Mouse (Mus musculus): ENCODE data around the gene Lsamp. TPM values are rescaled to one million over a fixed set of nuclear protein-coding genes. Genes with fewer than 3 reads are reported as not detected.

Gene Lsamp
- polyA plus RNA-seq, 1 experiment from 2014 or later = 0.04 TPM

DNA sequence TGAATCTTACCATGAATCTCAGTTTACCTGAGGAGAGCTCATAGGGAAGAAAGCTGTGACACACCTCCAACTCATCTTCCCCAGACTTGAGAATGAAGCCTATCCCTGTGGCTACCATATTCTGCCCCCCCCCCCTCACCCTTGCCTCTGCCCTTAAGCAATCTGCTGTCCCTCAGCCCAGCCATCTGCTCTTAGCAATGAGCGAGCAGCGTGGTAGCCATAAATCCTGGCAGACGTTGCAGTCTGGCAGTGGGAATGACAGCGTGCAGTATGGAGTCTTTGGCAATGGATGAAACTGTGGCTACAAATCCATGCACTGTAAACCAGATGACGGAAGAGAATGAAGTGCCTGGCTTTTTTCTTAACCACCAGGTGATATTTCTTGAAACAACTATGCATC lies 244.5 kb downstream of the Lsamp start:
- no peak for ATAC-seq
- no peaks in the 10 kb centered on the region for H3K27me3 ChIP-seq (ENCODE audit: insufficient read depth, low read length)
- no peaks in the 10 kb centered on the region for H3K9me3 ChIP-seq (ENCODE audit: low read length)
- no peak overlapping the region for H3K9ac ChIP-seq (replicated peaks)
- WGBS (ENCODE audit: insufficient replicate concordance) = 69% methylated on average over 5 of the region's 5 CpGs
- no peak overlapping the region for H3K4me3 ChIP-seq (ENCODE audit: low read depth, low read length)
- H3K36me3 ChIP-seq (replicated peaks; ENCODE audit: insufficient read depth, low read length) = no peaks in the 10 kb centered on the region
- H3K27ac ChIP-seq (ENCODE audit: low read depth) = no peak overlapping the region
- no peaks in the 10 kb centered on the region for H3K4me1 ChIP-seq (ENCODE audit: insufficient read depth)
- TF ChIP-seq CTCF (IDR thresholded peaks at IDR 0.05; ENCODE audit: low read depth) (no peak), EP300 (IDR thresholded peaks at IDR 0.05; ENCODE audit: low read depth) (no peak)
- no peak for DNase-seq
- H3K4me2 ChIP-seq (ENCODE audit: low read depth, low read length) = no peak overlapping the region

DNA sequence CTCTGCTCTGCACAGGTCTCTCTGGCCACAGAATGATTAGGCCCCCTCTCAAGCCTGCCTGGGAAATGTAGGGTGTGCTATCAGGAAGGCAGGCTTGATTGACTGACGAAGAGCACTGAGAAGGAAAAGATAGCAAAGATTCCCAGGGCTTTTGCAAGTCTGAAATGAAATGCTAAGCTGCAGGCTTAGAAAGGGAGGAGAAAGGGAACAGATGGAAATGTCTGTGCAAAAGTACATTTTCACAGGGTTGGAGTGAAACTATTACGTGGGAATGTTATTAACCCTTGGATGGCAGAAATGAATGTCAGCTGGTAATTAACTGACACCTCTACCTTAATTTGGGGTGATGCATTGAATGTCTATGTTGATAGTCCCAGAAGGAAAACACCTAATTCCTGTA lies 248.9 kb downstream of the Lsamp start:
- TF ChIP-seq CTCF (IDR thresholded peaks at IDR 0.05; ENCODE audit: low read depth) (no peak), EP300 (IDR thresholded peaks at IDR 0.05; ENCODE audit: low read depth) (no peak)
- H3K4me2 ChIP-seq (ENCODE audit: low read depth, low read length) = no peak overlapping the region
- ATAC-seq (no peak), DNase-seq (no peak)
- H3K9ac ChIP-seq (replicated peaks) = no peak overlapping the region
- H3K4me1 ChIP-seq (ENCODE audit: insufficient read depth) = no peaks in the 10 kb centered on the region
- H3K4me3 ChIP-seq (ENCODE audit: low read depth, low read length) = no peak overlapping the region
- no peak overlapping the region for H3K27ac ChIP-seq (ENCODE audit: low read depth)
- H3K9me3 ChIP-seq (ENCODE audit: low read length) = no peaks in the 10 kb centered on the region
- WGBS (ENCODE audit: insufficient replicate concordance) = 63% methylated on average over 2 of the region's 2 CpGs
- H3K27me3 ChIP-seq (ENCODE audit: insufficient read depth, low read length) = no peaks in the 10 kb centered on the region
- no peaks in the 10 kb centered on the region for H3K36me3 ChIP-seq (replicated peaks; ENCODE audit: insufficient read depth, low read length)

DNA sequence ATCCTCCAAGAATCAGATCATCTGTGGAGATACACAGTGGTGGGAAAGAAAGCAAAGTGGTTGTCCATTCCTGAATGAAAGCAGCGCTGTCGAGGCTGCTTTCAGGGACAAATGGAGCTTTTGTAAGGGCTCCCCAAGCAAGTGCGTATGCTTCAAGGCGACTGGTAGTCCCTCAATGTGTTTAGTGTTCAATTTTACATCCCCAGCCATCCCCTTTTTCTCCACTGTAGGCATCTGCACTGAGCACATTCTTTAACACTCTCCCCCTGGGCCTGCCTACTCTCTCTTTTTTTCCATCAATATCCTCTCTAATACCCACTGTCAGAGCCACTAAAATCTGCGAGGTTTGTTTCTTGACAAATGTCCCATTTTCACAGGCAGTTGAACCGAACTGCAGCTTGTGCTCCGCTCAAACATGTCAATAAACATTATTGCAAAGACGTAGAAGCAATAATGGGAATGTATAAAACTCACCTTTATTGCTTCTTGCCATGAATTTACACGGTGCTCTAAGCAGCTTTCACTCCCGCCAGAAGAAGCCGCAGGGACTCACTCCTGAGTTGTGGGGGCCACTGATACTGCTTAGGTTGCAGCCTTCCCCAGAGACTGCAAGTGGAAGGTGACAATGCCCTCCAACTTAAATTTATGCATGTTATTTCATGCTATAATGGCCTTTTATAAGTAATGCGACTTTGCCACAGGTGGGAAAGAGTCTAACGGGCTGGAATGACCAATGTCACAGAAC lies 250.2 kb downstream of the Lsamp start:
- TF ChIP-seq EP300 (IDR thresholded peaks at IDR 0.05; ENCODE audit: low read depth) (no peak), CTCF (IDR thresholded peaks at IDR 0.05; ENCODE audit: low read depth) (no peak)
- no peak overlapping the region for H3K4me2 ChIP-seq (ENCODE audit: low read depth, low read length)
- ATAC-seq = no peak
- H3K36me3 ChIP-seq (replicated peaks; ENCODE audit: insufficient read depth, low read length) = no peaks in the 10 kb centered on the region
- no peaks in the 10 kb centered on the region for H3K9me3 ChIP-seq (ENCODE audit: low read length)
- H3K4me3 ChIP-seq (ENCODE audit: low read depth, low read length) = no peak overlapping the region
- H3K27me3 ChIP-seq (ENCODE audit: insufficient read depth, low read length) = no peaks in the 10 kb centered on the region
- H3K4me1 ChIP-seq (ENCODE audit: insufficient read depth) = no peaks in the 10 kb centered on the region
- H3K27ac ChIP-seq (ENCODE audit: low read depth) = no peak overlapping the region
- WGBS (ENCODE audit: insufficient replicate concordance) = 79% methylated on average over 13 of the region's 13 CpGs
- no peak overlapping the region for H3K9ac ChIP-seq (replicated peaks)
- DNase-seq = no peak

DNA sequence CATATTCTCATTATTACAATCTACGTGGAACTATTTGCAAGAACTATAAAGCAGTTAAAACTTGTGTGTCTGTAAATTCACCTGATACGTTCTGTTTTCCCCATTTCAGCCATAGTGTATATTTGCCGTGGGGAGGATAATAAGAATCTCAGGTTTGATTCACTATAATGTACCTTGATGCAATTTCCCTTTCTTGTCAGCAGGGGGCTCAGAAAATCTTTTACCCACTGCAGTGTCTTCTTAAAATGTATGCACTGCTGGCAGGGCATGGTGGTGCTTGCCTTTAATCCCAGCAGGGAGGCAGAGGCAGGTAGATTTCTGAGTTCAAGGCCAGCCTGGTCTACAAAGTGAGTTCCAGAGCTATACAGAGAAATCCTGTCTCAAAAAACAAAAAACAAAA lies 287.7 kb downstream of the Lsamp start:
- Histone ChIP-seq H3K27ac (ENCODE audit: low read depth) (no peak overlapping the region), H3K9ac (replicated peaks) (no peak overlapping the region), H3K27me3 (ENCODE audit: insufficient read depth, low read length) (no peaks in the 10 kb centered on the region), H3K4me3 (ENCODE audit: low read depth, low read length) (no peak overlapping the region), H3K9me3 (ENCODE audit: low read length) (no peaks in the 10 kb centered on the region), H3K4me2 (ENCODE audit: low read depth, low read length) (no peak overlapping the region), H3K36me3 (replicated peaks; ENCODE audit: insufficient read depth, low read length) (no peaks in the 10 kb centered on the region), H3K4me1 (ENCODE audit: insufficient read depth) (no peaks in the 10 kb centered on the region)
- DNase-seq (no peak), ATAC-seq (no peak)
- TF ChIP-seq EP300 (IDR thresholded peaks at IDR 0.05; ENCODE audit: low read depth) (no peak), CTCF (IDR thresholded peaks at IDR 0.05; ENCODE audit: low read depth) (0 out of 2 replicates have a peak, but pooled peaks have one; percentile 26)
- WGBS (ENCODE audit: insufficient replicate concordance) = 73% methylated on average over 3 of the region's 3 CpGs

DNA sequence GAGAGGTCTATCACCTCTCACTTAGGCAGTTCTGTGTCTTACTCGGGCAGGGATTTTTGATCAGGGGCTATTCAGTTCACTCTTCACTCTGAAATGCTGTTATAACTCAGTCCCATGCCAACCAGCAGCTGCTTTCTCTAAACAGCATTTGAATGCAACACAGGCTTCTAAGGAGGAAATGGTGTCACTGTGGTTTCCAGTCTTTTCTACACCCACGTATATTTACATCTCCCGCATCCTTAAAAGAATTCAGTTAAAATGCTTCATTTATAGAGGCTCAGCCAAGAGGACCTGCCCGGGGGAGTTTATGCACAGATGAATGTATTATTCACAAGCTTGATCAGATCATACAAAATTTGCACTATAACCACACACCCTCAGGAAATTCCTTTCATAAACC lies 306.0 kb downstream of the Lsamp start:
- H3K4me1 ChIP-seq (ENCODE audit: insufficient read depth) = no peaks in the 10 kb centered on the region
- no peak overlapping the region for H3K4me2 ChIP-seq (ENCODE audit: low read depth, low read length)
- no peak for ATAC-seq
- H3K9ac ChIP-seq (replicated peaks) = no peak overlapping the region
- 56% methylated on average over 4 of the region's 4 CpGs for WGBS (ENCODE audit: insufficient replicate concordance)
- H3K27me3 ChIP-seq (ENCODE audit: insufficient read depth, low read length) = no peaks in the 10 kb centered on the region
- no peak overlapping the region for H3K27ac ChIP-seq (ENCODE audit: low read depth)
- no peak overlapping the region for H3K4me3 ChIP-seq (ENCODE audit: low read depth, low read length)
- H3K36me3 ChIP-seq (replicated peaks; ENCODE audit: insufficient read depth, low read length) = no peaks in the 10 kb centered on the region
- H3K9me3 ChIP-seq (ENCODE audit: low read length) = no peaks in the 10 kb centered on the region
- DNase-seq = no peak
- TF ChIP-seq CTCF (IDR thresholded peaks at IDR 0.05; ENCODE audit: low read depth) (no peak), EP300 (IDR thresholded peaks at IDR 0.05; ENCODE audit: low read depth) (no peak)

DNA sequence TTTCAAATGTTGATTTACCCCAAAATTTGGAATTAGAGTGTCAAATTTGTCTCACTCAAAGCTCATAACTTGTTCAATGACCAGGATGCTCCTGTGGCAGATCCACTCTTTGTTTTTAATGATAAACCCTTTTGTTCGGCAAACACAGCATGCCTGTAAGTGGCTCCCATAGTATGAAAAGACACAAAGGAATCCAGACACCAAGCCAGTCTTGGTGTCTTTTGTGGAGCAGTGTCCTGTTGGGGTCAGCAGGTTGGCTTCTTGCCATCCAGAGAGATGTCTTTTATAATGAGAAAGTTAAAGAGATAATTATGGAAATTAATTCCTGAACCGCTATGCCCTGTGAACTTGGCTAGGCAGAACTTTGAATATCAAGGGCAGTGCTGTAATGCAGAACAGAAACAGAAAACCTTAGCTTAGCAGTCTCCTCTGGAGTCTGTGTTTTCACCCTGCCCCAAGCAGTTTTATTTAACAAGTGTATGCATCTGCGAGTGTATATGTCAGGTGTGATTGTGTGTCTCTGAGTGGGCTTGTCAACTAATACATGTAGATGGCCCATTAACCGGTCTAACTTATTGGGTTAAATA lies 310.2 kb downstream of the Lsamp start:
- Histone ChIP-seq H3K27ac (ENCODE audit: low read depth) (no peak overlapping the region), H3K36me3 (replicated peaks; ENCODE audit: insufficient read depth, low read length) (no peaks in the 10 kb centered on the region), H3K4me1 (ENCODE audit: insufficient read depth) (no peaks in the 10 kb centered on the region), H3K4me2 (ENCODE audit: low read depth, low read length) (no peak overlapping the region), H3K9me3 (ENCODE audit: low read length) (no peaks in the 10 kb centered on the region), H3K27me3 (ENCODE audit: insufficient read depth, low read length) (no peaks in the 10 kb centered on the region), H3K9ac (replicated peaks) (no peak overlapping the region), H3K4me3 (ENCODE audit: low read depth, low read length) (no peak overlapping the region)
- no peak for DNase-seq
- TF ChIP-seq EP300 (IDR thresholded peaks at IDR 0.05; ENCODE audit: low read depth) (no peak), CTCF (IDR thresholded peaks at IDR 0.05; ENCODE audit: low read depth) (no peak)
- no peak for ATAC-seq
- 73% methylated on average over 4 of the region's 4 CpGs for WGBS (ENCODE audit: insufficient replicate concordance)
